Mouse (Mus musculus) kidney, postnatal 4 days (tissue): ENCODE data around the gene Cars2.
"Not testable (repeated sequence)": the region's sequence is repeated elsewhere in the genome, so short reads cannot be mapped to it uniquely, and the experiment has no call there.

Source experiments
- DNase-seq, 2 experiments: peaks; one replicate each; pipeline ENCODE4 v3.0.0; 2021; ENCODE audit warnings: mixed read lengths in 2 of 2

Cars2 gene

GRCm38 (mm10) chr8:11470694-11471093 lies 79.9 kb downstream of the Cars2 start:
- DNase-seq = no peak

- DNase-seq = peak; percentile 80 to 86
Measured at GRCm38 (mm10) chr8:11469095-11469494, 81.5 kb downstream of the Cars2 start.

GRCm38 (mm10) chr8:11466528-11466927 lies 84.1 kb downstream of the Cars2 start:
- DNase-seq = not testable (repeated sequence)

- DNase-seq = no peak
Measured at GRCm38 (mm10) chr8:11465619-11466018, 85.0 kb downstream of the Cars2 start.

- DNase-seq = no peak
Measured at GRCm38 (mm10) chr8:11464707-11464964, 85.9 kb downstream of the Cars2 start.
